Mouse (Mus musculus): ENCODE results near the gene Gm37596. TPM values are rescaled to one million over a fixed set of nuclear protein-coding genes. Genes with fewer than 3 reads are reported as not detected.
"Not testable (repeated sequence)": the region's sequence is repeated elsewhere in the genome, so short reads cannot be mapped to it uniquely, and the experiment has no call there.

Gene Gm37596
- polyA plus RNA-seq (2016; fragmentation: Nextera tagmentation; extraction: Ambion mirVana): not detected in 2 replicates

DNA sequence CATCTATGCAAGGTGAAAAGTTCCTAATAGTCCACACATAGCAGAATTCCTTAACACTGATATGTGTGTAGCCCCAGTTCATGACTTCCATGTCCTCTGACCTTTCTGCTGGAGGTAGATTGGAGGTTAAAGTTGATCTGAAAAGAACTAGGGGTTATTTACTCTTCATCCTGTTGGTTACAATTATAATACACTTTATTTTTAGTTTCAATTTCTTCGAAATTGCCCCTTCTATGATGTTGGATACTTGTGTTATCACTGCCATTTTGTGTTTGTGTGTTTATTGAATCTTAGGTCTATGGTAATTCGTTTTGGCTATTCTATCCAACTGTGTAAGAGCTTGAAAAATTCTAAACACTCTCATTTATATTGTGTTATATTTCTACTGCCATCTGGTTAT, at the start of gene Gm37596:
TSS of gene Gm37596 (minus strand) at position 101 of the 400 bp plus-strand sequence.
- not testable (repeated sequence) for H3K36me3 ChIP-seq; H3K4me1 ChIP-seq; H3K27ac ChIP-seq; DNase-seq (ENCODE audit: low spot score); H3K27me3 ChIP-seq (ENCODE audit: low read depth, poor library complexity, severe bottlenecking); H3K9me3 ChIP-seq (replicated peaks); H3K4me3 ChIP-seq
- 86% methylated on average over 1 of the region's 2 CpGs for WGBS

GRCm38 (mm10) chr3:93708969-93709637, 16.2 kb upstream of the Gm37596 start:
- H3K27me3 ChIP-seq (ENCODE audit: low read depth, poor library complexity, severe bottlenecking); H3K27ac ChIP-seq; H3K9me3 ChIP-seq (replicated peaks); DNase-seq (ENCODE audit: low spot score); H3K36me3 ChIP-seq; H3K4me1 ChIP-seq; H3K4me3 ChIP-seq: not testable (repeated sequence)
- WGBS: 84% methylated on average over 2 of the region's 2 CpGs

- not testable (repeated sequence) for DNase-seq (ENCODE audit: low spot score); H3K4me3 ChIP-seq; H3K36me3 ChIP-seq; H3K4me1 ChIP-seq; H3K9me3 ChIP-seq (replicated peaks); H3K27me3 ChIP-seq (ENCODE audit: low read depth, poor library complexity, severe bottlenecking); H3K27ac ChIP-seq
- WGBS: 84% methylated on average over 3 of the region's 4 CpGs
These were observed 16.7 kb downstream of the Gm37596 start, which contains the start of gene Tdpoz1 for GRCm38 (mm10) chr3:93676210-93676609. Gene Tdpoz1, minus strand, starts transcription at chr3:93676310.

GRCm38 (mm10) chr3:93670805-93671503, 21.9 kb downstream of the Gm37596 start:
- not testable (repeated sequence) for H3K4me3 ChIP-seq; H3K27me3 ChIP-seq (ENCODE audit: low read depth, poor library complexity, severe bottlenecking); H3K4me1 ChIP-seq; DNase-seq (ENCODE audit: low spot score); H3K27ac ChIP-seq; H3K36me3 ChIP-seq; H3K9me3 ChIP-seq (replicated peaks)
- 79% methylated on average over 6 of the region's 6 CpGs for WGBS

DNA sequence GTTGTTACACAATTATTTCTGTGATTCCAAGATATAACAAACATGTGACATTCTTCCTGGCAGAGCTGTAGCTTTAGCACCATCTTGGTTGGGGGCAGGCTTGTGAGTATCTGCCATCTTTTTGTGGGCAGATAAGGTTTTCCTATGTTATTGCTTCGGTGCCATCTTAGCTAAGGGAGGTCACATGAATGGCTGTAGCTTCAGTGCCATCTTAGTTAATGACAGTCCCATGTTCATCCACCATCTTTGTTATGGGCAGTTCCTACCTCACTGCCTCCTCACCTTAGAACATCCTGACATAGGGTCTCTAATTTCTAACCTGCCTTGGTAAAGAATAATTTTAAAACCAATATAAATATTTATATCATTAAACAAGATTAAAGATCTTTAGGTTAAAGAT, 38.6 kb downstream of the Gm37596 start:
- H3K9me3 ChIP-seq (replicated peaks): no peaks in the 10 kb centered on the region
- no peak overlapping the region for H3K4me3 ChIP-seq
- 62% methylated on average over 1 of the region's 1 CpGs for WGBS
- no peaks in the 10 kb centered on the region for H3K27me3 ChIP-seq (ENCODE audit: low read depth, poor library complexity, severe bottlenecking)
- no peak overlapping the region for H3K27ac ChIP-seq
- H3K4me1 ChIP-seq: no peaks in the 10 kb centered on the region
- no peaks in the 10 kb centered on the region for H3K36me3 ChIP-seq
- DNase-seq (ENCODE audit: low spot score): no peak

DNA sequence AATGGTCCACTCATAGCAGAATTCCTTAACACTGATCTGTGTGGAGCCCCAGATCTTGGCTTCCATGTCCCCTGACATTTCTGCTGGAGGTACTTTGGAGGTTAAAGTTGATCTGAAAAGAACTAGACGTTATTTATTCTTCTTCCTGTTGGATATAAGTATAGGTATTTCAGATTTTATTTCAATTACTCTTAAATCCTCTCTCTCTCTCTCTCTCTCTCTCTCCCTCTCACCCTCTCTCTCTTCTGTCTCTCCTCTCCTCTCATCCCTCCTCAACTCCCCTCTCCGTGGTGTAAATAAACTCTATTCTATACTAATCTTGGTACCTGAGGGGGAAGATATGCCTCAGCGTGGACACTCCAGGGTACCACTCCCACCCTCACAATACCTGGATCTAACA, 40.3 kb downstream of the Gm37596 start, which contains the start of gene Tdpoz2:
TSS of gene Tdpoz2 (minus strand) at position 101 of the 400 bp plus-strand sequence.
- no peak for DNase-seq (ENCODE audit: low spot score)
- H3K27me3 ChIP-seq (ENCODE audit: low read depth, poor library complexity, severe bottlenecking): no peaks in the 10 kb centered on the region
- H3K27ac ChIP-seq: no peak within 1 kb of the TSS
- no peaks in the 10 kb centered on the region for H3K36me3 ChIP-seq
- no peaks in the 10 kb centered on the region for H3K9me3 ChIP-seq (replicated peaks)
- no peaks in the 10 kb centered on the region for H3K4me1 ChIP-seq
- H3K4me3 ChIP-seq: no peak within 1 kb of the TSS
- 83% methylated on average over 3 of the region's 3 CpGs for WGBS

Other genes starting within 250 kb of the Gm37596 start
- not detected in 2 replicates for gene Tchhl1, start 224.3 kb downstream of the Gm37596 start, polyA plus RNA-seq (2016; fragmentation: Nextera tagmentation; extraction: Ambion mirVana)
- 241 and 293 TPM in 2 replicates for gene S100a11, start 172.6 kb downstream of the Gm37596 start, polyA plus RNA-seq (2016; fragmentation: Nextera tagmentation; extraction: Ambion mirVana)
- gene S100a10, start 138.0 kb downstream of the Gm37596 start, polyA plus RNA-seq (2016; fragmentation: Nextera tagmentation; extraction: Ambion mirVana): 74.9 and 78.4 TPM in 2 replicates
- gene Tdpoz2, start 40.4 kb downstream of the Gm37596 start, polyA plus RNA-seq (2016; fragmentation: Nextera tagmentation; extraction: Ambion mirVana): not detected in 2 replicates
- not detected in 2 replicates for gene Tdpoz1, start 16.8 kb downstream of the Gm37596 start, polyA plus RNA-seq (2016; fragmentation: Nextera tagmentation; extraction: Ambion mirVana)
- not detected in 2 replicates for gene Gm5773, start 79.9 kb upstream of the Gm37596 start, polyA plus RNA-seq (2016; fragmentation: Nextera tagmentation; extraction: Ambion mirVana)
- gene Tdpoz4, start 103.3 kb upstream of the Gm37596 start, polyA plus RNA-seq (2016; fragmentation: Nextera tagmentation; extraction: Ambion mirVana): not detected in 2 replicates
- gene Tdpoz3, start 132.9 kb upstream of the Gm37596 start, polyA plus RNA-seq (2016; fragmentation: Nextera tagmentation; extraction: Ambion mirVana): not detected in 2 replicates

Measured in limb, embryonic 10.5 days (tissue).